Mouse (Mus musculus) induced T-regulatory cell, adult 2 months (primary cell): ENCODE measurements around the gene Tex44.

ENCODE experiments used
- DNase-seq: peaks from one replicate; pipeline ENCODE4 v3.0.0-alpha.2; 2012; ENCODE audit warnings: low read depth

Gene Tex44

DNA sequence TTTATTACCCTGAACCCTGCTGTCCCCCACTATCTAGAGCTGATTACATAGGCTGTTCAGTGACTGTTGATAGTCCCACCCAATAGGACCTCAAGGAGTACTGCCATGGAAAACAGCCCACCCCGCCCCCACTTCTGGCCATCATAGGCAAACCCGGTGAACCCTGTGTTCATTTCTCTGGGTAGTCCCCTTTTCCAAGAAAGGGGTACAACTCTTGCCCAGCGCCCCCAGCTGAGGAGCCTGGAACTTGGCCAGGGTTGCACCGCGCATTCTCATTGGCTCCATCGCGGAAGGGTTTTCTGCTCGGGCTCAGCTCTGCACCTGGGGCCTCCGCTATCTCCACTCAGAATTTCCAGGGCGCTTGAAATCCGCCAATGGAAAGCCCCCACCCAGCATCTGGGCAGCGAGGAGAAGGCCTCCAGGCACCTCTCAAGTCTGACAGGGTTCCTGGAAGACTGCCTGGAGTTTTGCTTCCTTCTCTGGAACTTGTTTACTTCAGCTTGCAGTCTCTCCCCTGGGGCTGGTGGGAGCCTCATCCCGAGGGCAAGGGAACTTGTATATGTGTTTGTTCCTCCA, 21.6 kb downstream of the Tex44 start:
- DNase-seq: no peak

DNA sequence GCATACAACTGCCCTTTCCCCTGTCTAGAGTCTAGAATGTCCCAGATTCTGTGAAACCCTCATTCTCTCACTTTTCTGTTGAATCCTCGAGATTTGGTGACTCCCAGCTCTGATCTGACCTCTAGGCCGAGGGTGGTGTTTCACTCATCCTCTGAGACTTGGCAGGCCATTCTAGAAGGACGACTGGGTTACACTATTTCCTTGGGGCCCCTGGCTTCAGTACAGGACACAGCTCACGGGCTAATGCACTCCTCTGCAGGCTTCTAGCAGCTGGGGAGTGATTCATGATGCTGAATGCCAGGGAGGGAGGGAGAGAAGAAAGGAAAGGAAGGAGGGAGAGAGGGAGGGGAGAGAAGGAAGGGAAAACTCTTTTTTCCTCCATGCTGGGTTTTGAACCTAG, 22.1 kb downstream of the Tex44 start:
- no peak for DNase-seq

DNA sequence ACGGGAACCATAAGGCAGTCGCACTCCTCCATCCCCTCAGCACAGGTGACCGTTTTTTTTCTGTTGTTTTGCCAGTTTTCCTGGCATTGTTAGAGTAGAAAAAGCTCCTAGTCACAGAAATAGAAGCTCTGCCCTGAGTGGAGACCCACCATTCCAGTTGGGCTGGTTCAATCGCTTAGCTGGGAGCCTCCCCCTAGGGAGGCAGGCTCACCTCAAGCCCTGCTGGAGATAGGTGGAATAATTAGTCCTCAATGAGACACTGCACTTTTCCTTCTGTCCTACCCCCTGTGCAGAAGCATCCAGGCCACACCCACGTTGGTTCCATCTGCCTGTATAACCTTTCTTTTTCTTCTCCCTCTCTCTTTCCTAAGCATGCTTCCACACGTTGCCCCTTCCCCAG, 23.8 kb downstream of the Tex44 start:
- no peak for DNase-seq

DNA sequence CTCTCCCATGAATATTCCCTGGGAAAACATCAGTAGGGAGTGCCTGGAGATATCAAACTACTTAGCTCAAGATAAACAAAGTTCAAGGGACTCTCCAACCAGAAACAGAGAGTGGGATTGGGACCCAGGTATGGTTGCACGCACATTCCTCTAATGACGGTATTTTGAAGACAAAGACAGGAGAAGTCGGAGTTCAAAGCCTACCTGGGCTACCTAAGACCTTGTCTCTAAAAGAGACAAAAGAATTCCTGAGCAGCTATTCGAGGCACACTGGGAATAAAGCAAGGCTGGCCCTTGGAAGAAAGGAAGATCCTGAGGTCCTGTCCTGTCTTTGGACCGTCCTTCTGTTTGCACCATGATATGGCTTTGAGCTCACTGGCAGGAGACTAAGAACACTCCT, 26.6 kb downstream of the Tex44 start:
- no peak for DNase-seq

DNA sequence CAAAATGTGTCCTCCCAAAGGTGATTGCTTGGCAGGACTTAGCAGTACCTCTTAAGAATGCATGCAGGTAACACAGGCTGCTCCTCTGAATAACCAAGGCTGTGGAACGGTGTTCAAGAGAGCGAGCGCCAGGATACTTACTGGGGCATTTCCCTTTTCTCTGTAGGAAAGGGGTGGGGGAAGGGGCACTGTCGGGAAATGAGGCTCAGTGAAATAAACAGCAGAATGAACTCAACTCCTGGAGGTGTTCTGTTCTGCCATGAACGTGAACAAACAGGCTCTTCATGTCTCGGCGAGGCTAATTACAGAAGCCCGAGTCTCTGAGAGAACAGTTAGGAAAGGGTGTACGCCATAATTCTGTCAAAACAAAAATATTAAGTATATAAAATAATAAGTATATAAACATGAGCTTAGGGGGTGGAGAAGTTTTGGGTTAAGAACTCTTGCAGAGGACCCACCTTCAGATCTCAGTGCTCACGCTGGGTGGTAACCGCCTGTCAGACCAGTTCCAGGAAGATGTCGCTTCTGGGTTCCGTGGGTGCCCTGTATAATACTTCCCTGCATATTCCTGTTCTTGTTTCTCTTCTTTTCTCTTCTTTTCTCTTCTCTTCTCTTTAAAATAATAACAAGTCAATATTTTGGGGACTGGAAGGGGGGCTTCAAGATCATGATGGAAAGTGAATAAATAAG, 30.9 kb downstream of the Tex44 start:
- DNase-seq: no peak

DNA sequence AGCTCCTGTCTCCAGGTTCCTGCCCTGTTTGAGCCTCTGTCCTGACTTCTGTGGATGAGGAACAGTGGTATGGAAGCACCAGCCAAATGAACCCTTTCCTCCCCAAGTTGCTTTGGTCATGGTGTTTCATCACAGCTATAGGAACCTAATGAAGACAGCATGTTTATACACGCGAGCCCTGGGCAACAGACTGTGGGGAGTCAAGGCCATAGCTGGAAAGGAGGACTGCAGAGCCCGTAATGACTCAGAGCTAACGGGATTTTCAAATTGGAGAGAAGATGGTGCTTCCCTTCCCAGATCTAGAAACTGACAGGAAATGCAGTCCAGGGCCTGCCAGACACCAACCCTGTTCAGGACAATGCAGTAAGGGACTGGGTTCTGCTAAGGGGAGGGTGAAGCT, 33.2 kb downstream of the Tex44 start:
- DNase-seq: no peak

DNA sequence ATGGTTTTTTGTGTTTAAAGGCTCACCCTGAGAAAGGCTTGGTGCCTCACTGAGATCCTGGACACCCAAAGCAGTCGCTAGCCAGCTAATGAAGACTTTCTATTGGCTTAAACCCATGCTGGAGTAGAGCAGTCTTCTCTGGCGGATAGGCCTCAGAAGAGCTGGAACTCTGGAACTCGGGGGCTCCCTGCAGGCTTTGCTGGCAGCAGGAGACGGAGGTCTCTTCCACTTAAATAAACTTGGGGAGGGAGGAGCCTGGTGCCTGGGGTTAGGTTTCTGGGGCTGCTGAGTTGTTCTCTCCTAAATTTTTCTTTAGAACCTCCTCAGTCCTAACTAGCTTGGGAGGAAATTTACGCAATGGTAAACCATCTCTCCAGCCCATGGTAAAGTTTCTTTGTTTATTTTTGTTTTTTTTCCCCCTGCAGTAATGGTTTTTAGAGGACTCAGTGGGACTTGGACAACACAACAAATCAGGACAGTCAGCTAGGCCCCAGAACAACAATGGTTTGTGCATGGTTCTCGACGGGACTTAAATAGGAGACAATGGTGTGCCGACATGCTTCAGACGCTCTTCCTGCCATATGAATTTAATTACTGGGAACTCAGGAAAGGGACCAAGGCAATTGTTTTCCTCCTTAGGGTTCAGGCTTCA, 38.2 kb downstream of the Tex44 start:
- no peak for DNase-seq

DNA sequence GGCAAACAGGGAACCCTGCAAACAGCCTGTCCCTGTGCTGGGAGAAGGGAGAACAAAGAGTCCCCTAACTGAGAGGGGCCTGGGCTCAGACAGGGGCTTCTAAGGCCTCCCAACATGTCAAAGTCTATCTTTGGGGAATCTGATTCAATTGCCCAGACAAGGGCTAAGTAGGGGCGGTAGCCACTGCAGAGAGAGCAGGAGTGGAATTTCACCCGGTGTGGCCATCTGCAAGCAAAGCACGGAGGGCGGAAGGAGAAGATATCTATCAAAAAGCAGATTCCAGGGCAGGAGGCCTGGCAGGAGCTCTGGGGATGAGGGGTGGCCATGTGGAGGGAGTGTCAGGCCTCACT, 38.7 kb downstream of the Tex44 start:
- DNase-seq: no peak

DNA sequence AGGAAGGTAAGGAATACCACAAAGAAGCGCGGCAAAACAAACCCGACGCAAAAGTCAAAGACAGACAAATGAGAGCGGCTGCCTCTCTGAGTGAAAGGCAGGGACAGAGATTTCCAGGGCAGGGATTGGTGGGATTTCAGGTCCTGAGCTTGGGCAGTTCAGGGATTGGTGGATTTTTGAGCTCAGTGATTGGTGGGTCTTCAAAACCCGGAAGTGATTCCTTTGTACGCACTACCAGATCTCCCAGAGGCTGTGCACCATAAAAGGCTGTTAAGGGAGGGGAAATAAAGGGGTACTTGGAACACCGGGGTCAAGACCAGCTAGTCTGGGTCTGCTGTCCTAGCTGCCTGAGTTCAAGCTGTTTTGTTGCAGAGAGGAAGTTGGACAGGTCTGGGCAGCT, 41.3 kb downstream of the Tex44 start:
- no peak for DNase-seq

DNA sequence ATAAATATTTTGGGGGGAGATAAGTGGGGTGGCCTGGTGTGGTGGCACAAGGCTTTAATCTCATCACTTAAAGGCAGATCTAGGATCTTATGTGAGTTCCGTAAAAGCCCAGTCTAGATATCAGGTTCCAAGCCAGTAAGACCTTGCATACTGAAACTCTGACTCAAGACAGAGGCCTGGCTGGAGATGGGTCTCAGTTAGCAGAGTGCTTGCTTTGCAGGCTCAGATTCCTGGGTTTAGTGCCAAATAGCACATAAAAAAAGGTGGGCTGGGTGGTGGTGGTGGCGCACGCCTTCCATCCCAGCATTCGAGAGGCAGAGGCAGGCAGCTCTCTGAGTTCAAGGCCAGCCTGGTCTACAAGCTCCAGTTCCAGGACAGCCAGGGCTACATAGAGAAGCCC, 43.7 kb downstream of the Tex44 start:
- DNase-seq: no peak

DNA sequence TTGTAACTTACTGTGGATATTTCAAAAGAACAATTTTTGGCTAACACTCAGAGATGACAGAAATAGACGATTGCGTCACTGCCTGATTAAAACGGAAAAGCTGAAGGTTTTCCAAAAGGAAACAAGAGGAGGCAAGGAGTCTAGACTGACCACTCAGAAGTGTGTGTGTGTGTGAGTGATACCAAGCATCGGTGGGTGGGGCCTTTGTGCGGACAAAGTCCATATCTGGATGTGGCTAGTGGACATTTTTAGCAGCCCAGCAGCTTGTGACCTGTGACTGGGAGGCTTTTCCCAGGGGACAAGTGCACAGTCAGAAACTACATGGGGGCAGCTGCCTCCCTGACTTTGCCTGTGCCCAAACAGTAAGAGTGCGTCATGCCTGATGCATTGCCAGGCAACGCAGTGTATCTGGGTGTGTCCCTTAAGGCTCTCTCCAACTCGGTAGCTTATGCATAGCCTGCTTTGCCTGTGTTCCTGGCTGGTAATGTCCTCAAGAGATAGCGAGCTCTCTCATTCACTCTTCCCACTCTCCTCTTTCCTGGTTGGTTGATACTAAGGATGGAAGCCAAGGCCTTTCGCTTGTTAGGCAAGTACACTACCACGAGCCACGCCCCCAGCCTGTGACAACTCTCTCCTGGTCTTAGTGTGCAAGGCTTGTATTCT, 44.5 kb downstream of the Tex44 start:
- no peak for DNase-seq

DNA sequence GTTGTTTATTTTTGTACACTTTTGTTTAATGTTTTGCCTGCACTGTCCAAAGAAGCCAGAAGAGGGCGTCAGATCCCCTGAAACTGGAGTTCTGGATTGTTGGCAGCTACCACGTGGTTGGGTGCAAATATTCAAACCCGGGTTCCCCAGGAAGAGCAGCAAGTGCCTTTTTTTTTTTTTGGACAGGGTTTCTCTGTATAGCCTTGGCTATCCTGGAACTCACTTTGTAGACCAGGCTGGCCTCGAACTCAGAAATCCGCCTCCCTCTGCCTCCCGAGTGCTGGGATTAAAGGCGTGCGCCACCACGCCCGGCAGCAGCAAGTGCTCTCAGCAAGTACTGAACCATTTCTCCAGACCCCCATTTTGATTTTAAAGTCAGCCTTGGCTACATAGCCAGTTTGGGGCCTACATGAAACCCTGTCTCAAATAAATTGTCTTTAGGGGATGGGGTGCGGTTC, 45.4 kb downstream of the Tex44 start:
- DNase-seq: peak; percentile 62

DNA sequence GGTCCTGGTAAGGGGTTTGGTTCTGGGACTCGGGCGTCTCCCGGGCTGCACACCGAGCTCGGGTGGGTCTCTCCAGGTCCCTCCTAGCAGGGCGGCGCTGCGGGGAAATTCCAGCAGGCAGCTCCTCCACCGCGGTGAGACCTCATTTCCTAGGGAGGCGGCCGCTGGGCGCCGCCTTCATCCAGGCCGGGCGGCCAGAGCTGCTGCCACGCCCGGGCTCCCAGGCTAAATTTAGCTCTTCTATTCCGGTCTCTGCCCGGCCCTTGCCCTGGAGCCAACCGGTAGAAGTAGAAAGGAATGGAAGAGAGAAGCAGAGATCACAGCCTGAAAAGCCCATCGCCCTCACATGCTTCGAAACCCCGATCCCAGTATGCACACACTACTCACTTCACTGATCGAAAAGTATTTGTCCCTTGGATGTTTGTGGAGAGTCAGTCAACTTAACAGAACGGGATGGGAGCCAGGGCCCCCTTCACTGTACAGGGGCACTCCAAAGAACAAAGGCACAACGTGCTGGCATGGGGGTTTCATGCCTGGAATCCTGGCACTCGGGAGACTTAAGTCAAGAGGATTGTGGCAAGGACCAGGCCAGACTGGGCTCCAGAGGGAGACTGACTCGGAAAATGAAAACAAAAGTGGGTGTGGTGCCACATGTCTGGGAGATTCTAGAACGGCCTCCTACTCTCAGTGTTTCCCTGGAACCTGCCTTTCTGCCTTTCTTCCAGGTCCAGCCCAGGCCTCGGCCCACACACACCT, 46.2 kb downstream of the Tex44 start:
- DNase-seq: peak; percentile 49

DNA sequence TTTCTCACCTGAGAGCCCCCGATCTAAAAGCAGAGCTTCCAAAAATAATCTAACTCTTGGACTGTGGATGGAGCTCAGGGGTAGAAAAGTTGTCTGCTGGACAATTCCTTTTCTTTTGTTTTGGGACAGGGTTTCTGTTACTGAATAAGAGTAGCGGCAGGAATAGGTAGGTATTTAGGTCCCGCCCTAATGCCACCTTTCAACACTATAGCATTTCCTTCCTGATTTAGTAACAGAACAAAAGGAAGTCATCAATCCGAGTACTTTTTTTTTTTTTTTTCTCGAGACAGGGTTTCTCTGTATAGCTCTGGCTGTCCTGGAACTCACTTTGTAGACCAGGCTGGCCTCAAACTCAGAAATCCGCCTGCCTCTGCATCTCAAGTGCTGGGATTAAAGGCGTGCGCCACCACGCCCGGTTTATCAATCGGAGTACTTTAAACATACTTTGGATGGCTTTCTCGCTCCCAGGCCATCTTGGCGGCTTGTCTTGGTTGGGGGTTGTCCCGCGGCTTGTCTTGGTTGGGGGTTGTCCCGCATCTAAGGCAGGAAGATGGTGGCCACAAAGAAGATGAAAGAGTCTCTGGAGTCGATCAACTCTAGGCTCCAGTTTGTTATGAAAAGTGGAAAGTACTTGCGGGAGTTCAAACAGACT, 47.1 kb downstream of the Tex44 start:
- no peak for DNase-seq
